Mouse (Mus musculus) liver, embryonic 14.5 days (tissue): Measurements from ENCODE around the gene Mfsd4b5. TPM values are rescaled to one million over a fixed set of nuclear protein-coding genes. Genes with fewer than 3 reads are reported as not detected.
"Not testable (repeated sequence)": the region's sequence is repeated elsewhere in the genome, so short reads cannot be mapped to it uniquely, and the experiment has no call there.

Source experiments
- ATAC-seq: fragments of 200-750 bp; cut with Nextera tagmentation; 2 replicates; pipeline ENCODE4 v1.8.0; 2017; ENCODE audit warnings: moderate number of reproducible peaks, mild to moderate bottlenecking, moderate library complexity; ENCODE audit not compliant: insufficient read depth
- DNase-seq, 3 experiments: peaks; one replicate each; pipeline ENCODE4 v3.0.0-alpha.2; 2012 to 2013; ENCODE audit warnings: low read depth in 3 of 3, low spot score in 3 of 3
- H3K27ac ChIP-seq: fragments of 300-500 bp; sonication (generic); 2 replicates; pipeline ENCODE4 v1.5.1; 2014; ENCODE audit warnings: moderate library complexity, mild to moderate bottlenecking, control low read depth, inconsistent platforms
- H3K27me3 ChIP-seq: fragments of 300-500 bp; sonication (generic); 2 replicates; pipeline ENCODE4 v1.6.1; 2014; ENCODE audit warnings: mild to moderate bottlenecking, low read length, moderate library complexity; ENCODE audit not compliant: control insufficient read depth, insufficient read depth
- H3K36me3 ChIP-seq: fragments of 300-500 bp; sonication (generic); replicated peaks from 2 replicates; pipeline ENCODE4 v1.6.1; 2014; ENCODE audit warnings: low read depth; ENCODE audit not compliant: control insufficient read depth, insufficient read depth
- H3K4me1 ChIP-seq, 2 experiments: fragments of 200-500 bp in 1 of 2; fragments of 300-500 bp in 1 of 2; sonication (generic) in 1 of 2; replicated peaks; 2 replicates each; pipeline ENCODE4 v1.6.1; 2012 to 2014; ENCODE audit warnings: antibody characterized with exemption in 1 of 2, inconsistent platforms in 1 of 2, low read length in 1 of 2; ENCODE audit not compliant: control insufficient read depth in 2 of 2, insufficient read depth in 2 of 2
- H3K4me2 ChIP-seq: fragments of 300-500 bp; sonication (generic); 2 replicates; pipeline ENCODE4 v1.6.1; 2014; ENCODE audit warnings: low read depth, mild to moderate bottlenecking, control low read depth, moderate library complexity
- H3K4me3 ChIP-seq, 2 experiments: fragments of 200-500 bp in 1 of 2; fragments of 300-500 bp in 1 of 2; sonication (generic) in 1 of 2; 2 replicates each; pipeline ENCODE4 v1.5.1; 2012 to 2014; ENCODE audit warnings: low read depth in 2 of 2, low read length in 2 of 2, mild to moderate bottlenecking in 2 of 2, control low read depth in 1 of 2, inconsistent platforms in 1 of 2, moderate library complexity in 1 of 2; ENCODE audit not compliant: insufficient read depth in 1 of 2
- H3K9ac ChIP-seq: fragments of 300-500 bp; sonication (generic); replicated peaks from 2 replicates; pipeline ENCODE4 v1.6.1; 2014; ENCODE audit warnings: mild to moderate bottlenecking, control low read depth, moderate library complexity
- H3K9me3 ChIP-seq: fragments of 300-500 bp; sonication (generic); 2 replicates; pipeline ENCODE4 v1.6.1; 2016; ENCODE audit warnings: low read length, mixed read lengths; ENCODE audit not compliant: control insufficient read depth
- CTCF ChIP-seq: IDR thresholded peaks from 2 replicates; pipeline ENCODE4 v1.5.1; 2016; ENCODE audit warnings: antibody characterized with exemption, low read depth, control low read depth
- EP300 ChIP-seq: IDR thresholded peaks from 2 replicates; pipeline ENCODE4 v1.6.1; 2016; ENCODE audit warnings: antibody characterized with exemption, low read depth
- WGBS: fragments of 180-500 bp; shearing (Covaris S2); extraction: QIAGEN DNeasy Blood & Tissue Kit; methylation state at CpG from one replicate; pipeline ENCODE4 v1.1.7; 2014; ENCODE audit not compliant: insufficient replicate concordance; 5-methylcytosine and 5-hydroxymethylcytosine counted together
- polyA plus RNA-seq, 2 experiments: library from polyadenylated mRNA; depleted of rRNA in 1 of 2; stranded (reverse) in 1 of 2; unstranded in 1 of 2; fragments of >200 nt; fragmentation: Nextera tagmentation in 1 of 2; extraction: Ambion mirVana in 1 of 2; gene quantifications; 2 replicates each; pipeline versions ENCODE4 v1.2.1 to v1.2.3; 2012 to 2014

Gene Mfsd4b5
- polyA plus RNA-seq, 2 experiments, result 0.04 to 0.15 TPM

DNA sequence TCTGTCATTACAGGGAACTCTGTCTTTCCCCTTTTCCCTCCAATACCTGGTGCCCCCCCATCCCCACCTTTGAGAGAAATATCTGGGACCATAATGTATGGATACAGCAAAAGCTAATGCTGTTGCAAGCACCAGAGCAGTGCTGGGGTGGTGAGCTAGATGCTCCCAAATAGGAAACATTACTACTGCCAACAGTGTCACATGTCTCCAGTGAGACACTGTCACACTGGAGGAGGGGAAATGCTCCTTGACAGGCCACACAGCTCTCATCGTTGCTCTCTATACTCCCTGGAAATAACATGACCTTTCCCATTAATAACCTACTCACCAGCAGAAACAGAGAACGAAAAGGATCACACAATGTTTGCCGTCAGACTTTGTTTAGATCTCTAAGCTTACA lies 33.0 kb upstream of the Mfsd4b5 start:
- DNase-seq (no peak), ATAC-seq (no peak)
- Histone ChIP-seq H3K27me3 (peaks cover 12% of the 10 kb centered on the region), H3K4me1 (no peaks in the 10 kb centered on the region; a peak in 1 of 4 replicates), H3K4me3 (no peak overlapping the region), H3K9ac (no peak overlapping the region), H3K9me3 (no peaks in the 10 kb centered on the region), H3K36me3 (no peaks in the 10 kb centered on the region), H3K4me2 (no peak overlapping the region), H3K27ac (no peak overlapping the region)
- 52% methylated on average over 3 of the region's 3 CpGs for WGBS
- no peak for TF ChIP-seq EP300
- no peak for TF ChIP-seq CTCF

DNA sequence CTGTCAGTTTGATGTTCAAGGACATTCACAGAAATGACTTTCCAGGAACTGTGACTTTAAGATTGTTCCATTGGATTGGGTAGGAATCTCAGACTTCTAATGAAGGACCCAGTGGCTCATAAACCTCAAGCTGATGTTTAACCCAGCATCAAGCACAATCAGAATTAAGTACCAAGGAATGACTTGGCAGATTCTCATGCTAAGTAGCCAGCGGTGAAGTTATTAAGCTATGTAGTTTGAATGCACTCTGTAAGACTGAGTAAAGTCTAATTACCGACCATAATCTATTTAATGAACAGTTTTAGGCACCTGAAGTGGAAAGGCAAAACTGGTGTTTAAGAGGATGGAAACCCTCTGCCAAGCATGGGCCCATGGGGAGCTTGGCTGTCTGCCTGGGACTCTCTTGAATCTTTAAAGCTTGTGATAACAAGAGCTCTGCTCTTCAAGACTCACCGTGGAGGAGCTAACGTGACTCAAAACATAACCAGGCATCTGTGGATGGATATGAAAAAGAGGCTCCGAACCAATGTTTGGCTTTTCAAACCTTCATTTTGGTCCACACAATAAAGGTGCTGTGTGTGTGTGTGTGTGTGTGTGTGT lies 31.9 kb upstream of the Mfsd4b5 start:
- no peaks in the 10 kb centered on the region for H3K4me1 ChIP-seq
- no peak for DNase-seq
- no peaks in the 10 kb centered on the region for H3K9me3 ChIP-seq
- no peak overlapping the region for H3K4me3 ChIP-seq
- 68% methylated on average over 5 of the region's 5 CpGs for WGBS
- no peaks in the 10 kb centered on the region for H3K36me3 ChIP-seq
- ATAC-seq, result no peak
- TF ChIP-seq CTCF, result no peak
- TF ChIP-seq EP300, result no peak
- H3K27me3 ChIP-seq, result peaks cover 4% of the 10 kb centered on the region
- H3K27ac ChIP-seq, result no peak overlapping the region
- no peak overlapping the region for H3K4me2 ChIP-seq
- H3K9ac ChIP-seq, result no peak overlapping the region

DNA sequence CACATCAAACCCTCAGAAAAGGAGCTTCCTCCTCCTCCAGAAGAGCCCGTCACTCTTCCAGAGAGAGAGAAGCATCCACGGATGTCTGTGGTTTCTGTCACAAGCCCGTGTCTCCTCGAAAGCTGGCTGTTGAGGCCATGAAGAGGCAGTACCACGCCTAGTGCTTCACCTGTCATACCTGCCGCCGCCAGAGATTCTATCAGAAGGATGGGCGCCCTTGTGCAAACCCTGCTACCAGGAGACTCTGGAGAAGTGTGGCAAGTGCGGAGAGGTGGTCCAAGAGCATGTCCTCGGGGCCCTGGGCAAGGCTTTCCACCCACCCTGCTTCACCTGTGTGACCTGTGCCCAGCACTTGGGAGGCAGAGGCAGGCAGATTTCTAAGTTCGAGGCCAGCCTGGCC lies 23.1 kb upstream of the Mfsd4b5 start:
- Histone ChIP-seq H3K4me3 (no peak overlapping the region), H3K9ac (no peak overlapping the region)
- no peak for TF ChIP-seq CTCF
- TF ChIP-seq EP300, result no peak

DNA sequence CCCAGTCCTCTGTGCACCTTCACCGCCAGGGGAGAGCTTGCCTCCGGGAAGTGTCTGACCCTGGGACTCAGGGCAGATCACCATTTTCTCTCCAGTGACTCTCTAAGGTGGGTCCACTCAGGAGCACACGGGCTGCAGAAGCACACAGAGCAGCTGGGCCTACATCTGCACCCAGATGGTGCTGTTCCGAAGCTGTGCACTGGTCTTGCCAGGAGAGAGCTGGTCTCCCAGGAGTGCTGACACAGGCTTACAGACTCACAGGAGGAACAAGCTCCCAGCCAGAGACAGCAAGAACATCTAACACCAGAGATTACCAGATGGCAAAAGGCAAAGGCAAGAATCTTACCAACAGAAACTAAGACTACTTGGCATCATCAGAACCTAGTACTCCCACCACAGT lies 22.4 kb upstream of the Mfsd4b5 start:
- not testable (repeated sequence) for H3K4me1 ChIP-seq, H3K27me3 ChIP-seq, H3K9me3 ChIP-seq, H3K36me3 ChIP-seq, H3K9ac ChIP-seq, ATAC-seq, DNase-seq, H3K4me2 ChIP-seq, H3K4me3 ChIP-seq, H3K27ac ChIP-seq
- WGBS, result 59% methylated on average over 4 of the region's 4 CpGs

More for the DNA sequence above, 23.1 kb upstream of the Mfsd4b5 start:
- no peak overlapping the region for H3K27ac ChIP-seq
- WGBS, result 57% methylated on average over 11 of the region's 11 CpGs
- no peaks in the 10 kb centered on the region for H3K27me3 ChIP-seq
- H3K9me3 ChIP-seq, result no peaks in the 10 kb centered on the region
- ATAC-seq (no peak), DNase-seq (no peak)
- H3K4me2 ChIP-seq, result no peak overlapping the region
- H3K36me3 ChIP-seq, result no peaks in the 10 kb centered on the region
- no peaks in the 10 kb centered on the region for H3K4me1 ChIP-seq

DNA sequence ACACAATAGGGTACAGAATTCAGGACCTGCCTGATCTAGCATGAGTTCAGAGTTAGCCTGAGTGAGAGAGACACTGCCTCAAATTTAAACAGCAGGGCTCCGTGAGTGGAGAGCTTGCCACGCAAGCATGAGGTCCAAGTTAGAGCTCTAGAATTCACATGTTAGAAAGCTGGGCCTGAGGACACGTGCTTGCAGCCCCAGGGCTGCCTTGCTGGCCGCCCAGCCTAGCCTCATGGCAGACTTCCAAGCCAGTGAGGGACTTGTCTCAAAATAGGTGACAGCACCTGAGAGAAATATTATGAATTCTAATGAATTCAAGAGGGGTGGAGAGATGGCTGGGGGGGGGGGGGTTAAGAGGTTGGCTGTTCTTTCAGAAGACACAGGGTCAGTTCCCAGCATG lies 21.5 kb upstream of the Mfsd4b5 start:
- no peak for TF ChIP-seq EP300
- no peak for TF ChIP-seq CTCF
- no peaks in the 10 kb centered on the region for H3K4me1 ChIP-seq
- H3K36me3 ChIP-seq, result no peaks in the 10 kb centered on the region
- WGBS, result 68% methylated on average over 4 of the region's 4 CpGs
- H3K9ac ChIP-seq, result no peak overlapping the region
- H3K9me3 ChIP-seq, result no peaks in the 10 kb centered on the region
- no peak overlapping the region for H3K4me3 ChIP-seq
- ATAC-seq, result no peak
- no peaks in the 10 kb centered on the region for H3K27me3 ChIP-seq
- DNase-seq, result no peak
- H3K4me2 ChIP-seq, result no peak overlapping the region
- no peak overlapping the region for H3K27ac ChIP-seq
